Mouse (Mus musculus): Measurements from ENCODE around the gene Eri2.
A peak's percentile ranks its signal among the peaks of the same experiment; 100 is the strongest.
"Not testable (repeated sequence)": the region's sequence is repeated elsewhere in the genome, so short reads cannot be mapped to it uniquely, and the experiment has no call there.

The Eri2 gene

DNA sequence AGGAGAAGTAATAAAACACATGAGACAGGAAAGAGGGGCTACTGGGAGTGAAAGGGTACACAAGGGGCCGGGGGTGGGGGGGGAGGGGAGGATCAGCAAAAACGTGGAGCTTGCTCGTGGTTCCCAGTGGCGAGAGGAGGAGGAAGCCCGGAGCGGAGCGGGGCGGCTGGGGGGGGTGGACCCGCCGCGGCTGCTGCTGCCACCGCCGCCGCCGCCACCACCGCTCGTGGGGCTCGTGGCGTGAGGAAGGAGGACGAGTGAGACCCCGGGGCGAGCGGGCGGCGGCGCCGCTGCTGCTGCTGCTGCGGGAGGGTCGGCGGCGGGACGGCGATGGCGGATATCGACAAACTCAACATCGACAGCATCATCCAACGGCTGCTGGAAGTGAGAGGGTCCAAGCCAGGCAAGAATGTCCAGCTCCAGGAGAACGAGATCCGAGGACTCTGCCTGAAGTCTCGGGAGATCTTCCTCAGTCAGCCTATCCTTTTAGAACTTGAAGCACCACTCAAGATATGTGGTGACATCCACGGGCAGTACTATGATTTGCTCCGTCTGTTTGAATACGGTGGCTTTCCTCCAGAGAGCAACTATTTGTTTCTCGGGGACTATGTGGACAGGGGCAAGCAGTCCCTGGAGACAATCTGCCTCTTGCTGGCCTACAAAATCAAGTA is 53.9 kb downstream of the Eri2 start:
- DNase-seq = not testable (repeated sequence)

DNA sequence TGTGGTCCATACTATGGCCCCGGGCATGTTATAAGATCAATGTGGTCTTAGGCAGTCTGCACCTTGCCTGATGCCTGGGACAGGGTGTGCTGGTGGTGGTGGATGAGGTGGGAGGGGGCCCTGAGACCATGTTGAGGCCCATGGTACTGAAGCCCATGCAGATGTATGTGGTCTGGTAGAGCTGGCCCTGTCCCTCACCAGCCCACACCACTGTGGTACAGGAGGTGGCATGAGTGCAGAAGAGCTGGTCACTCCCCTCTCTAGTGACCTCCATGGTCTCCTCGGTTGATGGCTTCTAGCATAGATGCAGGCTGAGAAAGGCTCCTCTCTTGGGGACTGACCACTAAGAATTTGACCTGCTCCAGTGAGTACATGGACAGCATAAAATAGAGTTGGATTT is 55.0 kb downstream of the Eri2 start:
- DNase-seq = no peak

DNA sequence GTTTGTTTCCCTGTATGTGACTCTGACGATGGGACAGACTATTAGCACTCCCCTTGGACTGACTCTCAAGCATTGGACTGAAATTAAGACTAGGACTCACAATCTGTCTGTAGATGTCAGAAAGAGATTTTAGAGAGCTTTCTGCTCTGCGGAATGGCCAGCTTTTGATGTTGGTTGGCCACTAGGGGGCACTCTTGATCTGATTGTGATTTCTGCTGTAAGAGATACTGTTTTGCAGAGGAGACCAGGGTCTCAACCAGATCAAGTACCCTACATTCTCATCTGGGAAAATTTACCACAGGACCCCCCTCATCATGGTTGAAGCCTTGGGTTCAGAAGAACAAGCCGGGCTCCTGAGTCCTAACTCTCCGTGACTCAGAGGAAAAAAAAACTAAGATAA is 62.6 kb downstream of the Eri2 start:
- peak; percentile 18 for DNase-seq

DNA sequence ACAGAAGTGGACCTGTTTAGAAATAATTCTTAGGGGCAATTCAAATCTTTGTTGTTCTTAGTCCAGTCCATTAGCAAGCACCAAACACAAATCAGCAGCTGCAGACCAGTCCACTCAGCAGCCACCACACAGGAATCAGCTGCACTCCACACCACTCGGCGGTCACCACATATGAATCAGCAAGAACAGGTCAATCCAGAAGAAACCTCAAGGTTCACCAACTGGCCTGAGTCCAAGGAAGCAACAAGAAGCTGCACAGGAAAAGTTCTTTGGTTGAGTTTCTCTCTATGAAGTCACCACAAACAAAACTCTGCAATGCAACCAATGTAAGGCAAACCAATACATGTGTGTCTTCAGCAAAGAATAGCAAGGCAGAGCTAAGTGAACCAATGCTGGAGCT is 66.2 kb downstream of the Eri2 start:
- DNase-seq = no peak

DNA sequence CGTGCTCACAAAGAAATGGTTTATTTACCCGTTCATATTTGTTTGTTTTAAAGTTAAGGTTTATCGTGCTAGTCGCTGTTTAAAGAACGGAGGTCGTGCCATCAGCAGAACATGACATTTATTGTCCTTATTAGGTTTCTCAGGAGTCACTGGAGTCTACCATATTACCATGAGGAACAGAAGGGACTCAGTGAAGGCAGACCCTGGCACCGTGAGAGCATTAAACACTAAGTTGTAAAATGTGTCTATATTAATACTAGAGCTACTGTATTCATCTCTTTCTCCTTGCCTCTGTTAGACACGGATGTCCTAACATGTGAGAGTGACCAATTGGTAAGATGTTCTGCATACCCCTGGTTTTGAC is 72.9 kb downstream of the Eri2 start:
- DNase-seq = no peak

DNA sequence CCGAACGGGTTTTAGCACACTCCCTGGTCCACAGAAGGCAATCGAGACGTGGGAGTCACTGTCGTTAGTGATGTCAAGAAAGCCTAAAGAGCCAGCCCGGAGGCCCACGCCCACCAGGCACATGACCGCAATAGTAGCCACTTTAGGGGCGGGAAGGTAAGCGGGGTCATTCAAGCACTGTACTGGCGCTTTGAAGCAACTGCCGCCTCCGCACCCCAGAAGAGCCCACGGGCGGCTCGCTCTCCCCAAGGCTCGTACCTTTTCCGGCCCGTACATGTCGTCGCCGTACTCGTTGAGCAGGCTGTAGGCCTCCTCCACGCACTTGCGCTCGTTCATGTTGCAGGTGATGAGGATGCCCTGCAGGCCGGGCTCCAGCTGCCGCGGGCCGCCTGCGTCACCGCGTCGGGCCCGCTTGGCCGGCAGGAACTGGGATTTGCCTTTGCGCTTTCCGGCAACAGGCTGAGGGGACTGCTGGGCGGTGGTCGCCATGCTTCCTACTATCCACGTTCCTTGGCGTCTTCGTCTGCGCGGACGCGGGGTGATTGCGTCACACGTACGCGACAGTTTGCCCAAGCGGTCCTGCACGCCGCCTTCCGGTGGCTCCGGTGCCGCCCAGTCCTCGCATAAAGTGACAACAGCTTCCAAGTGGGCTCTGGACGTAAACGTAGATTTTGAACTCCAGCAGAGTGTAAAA is 73.5 kb downstream of the Eri2 start, which contains the start of gene Thumpd1:
Thumpd1 (minus strand) TSS at position 546 of the 694 bp plus-strand sequence.
- DNase-seq = peak; percentile 96
